Mouse (Mus musculus) lung, embryonic 15.5 days (tissue): ENCODE results near the gene Lmx1a. TPM values are rescaled to one million over a fixed set of nuclear protein-coding genes. Genes with fewer than 3 reads are reported as not detected.

Source experiments
- ATAC-seq: fragments of 200-750 bp; cut with Nextera tagmentation; 2 replicates; pipeline ENCODE4 v1.8.0; 2017; ENCODE audit warnings: moderate number of reproducible peaks, borderline replicate concordance; ENCODE audit not compliant: low FRiP score, low TSS enrichment; ENCODE audit errors: extremely low read depth
- H3K27ac ChIP-seq: fragments of 300-500 bp; sonication (generic); 2 replicates; pipeline ENCODE4 v1.5.1; 2015; ENCODE audit warnings: moderate library complexity, mild to moderate bottlenecking, inconsistent platforms
- H3K27me3 ChIP-seq: fragments of 300-500 bp; sonication (generic); 2 replicates; pipeline ENCODE4 v1.6.1; 2015; ENCODE audit warnings: inconsistent platforms
- H3K36me3 ChIP-seq: fragments of 300-500 bp; sonication (generic); 2 replicates; pipeline ENCODE4 v1.6.1; 2015; ENCODE audit warnings: inconsistent platforms
- H3K4me1 ChIP-seq: fragments of 300-500 bp; sonication (generic); 2 replicates; pipeline ENCODE4 v1.6.1; 2015; ENCODE audit warnings: inconsistent platforms
- H3K4me2 ChIP-seq: fragments of 300-500 bp; sonication (generic); 2 replicates; pipeline ENCODE4 v1.6.1; 2015; ENCODE audit warnings: inconsistent platforms, mild to moderate bottlenecking, moderate library complexity
- H3K4me3 ChIP-seq: fragments of 300-500 bp; sonication (generic); 2 replicates; pipeline ENCODE4 v1.5.1; 2015; ENCODE audit warnings: mild to moderate bottlenecking, inconsistent platforms
- H3K9ac ChIP-seq: fragments of 300-500 bp; sonication (generic); 2 replicates; pipeline ENCODE4 v1.6.1; 2015; ENCODE audit warnings: inconsistent platforms
- H3K9me3 ChIP-seq: fragments of 300-500 bp; sonication (generic); 2 replicates; pipeline ENCODE4 v1.6.1; 2016; ENCODE audit warnings: inconsistent platforms
- WGBS: fragments of 180-500 bp; shearing (Covaris S2); methylation state at CpG from one replicate; pipeline ENCODE4 v1.1.7; 2015; 5-methylcytosine and 5-hydroxymethylcytosine counted together
- polyA plus RNA-seq: library from polyadenylated mRNA; unstranded; fragments of >200 nt; fragmentation: Nextera tagmentation; extraction: Ambion mirVana; gene quantifications from 2 replicates; pipeline ENCODE4 v1.2.1, GENCODE M21; 2015

Lmx1a gene
- polyA plus RNA-seq, 1 experiment from 2014 or later = not detected

- peaks cover 62% of the 10 kb centered on the region for H3K27me3 ChIP-seq
These were observed 10.7 kb downstream of the Lmx1a start for GRCm38 (mm10) chr1:167699706-167700105.

DNA sequence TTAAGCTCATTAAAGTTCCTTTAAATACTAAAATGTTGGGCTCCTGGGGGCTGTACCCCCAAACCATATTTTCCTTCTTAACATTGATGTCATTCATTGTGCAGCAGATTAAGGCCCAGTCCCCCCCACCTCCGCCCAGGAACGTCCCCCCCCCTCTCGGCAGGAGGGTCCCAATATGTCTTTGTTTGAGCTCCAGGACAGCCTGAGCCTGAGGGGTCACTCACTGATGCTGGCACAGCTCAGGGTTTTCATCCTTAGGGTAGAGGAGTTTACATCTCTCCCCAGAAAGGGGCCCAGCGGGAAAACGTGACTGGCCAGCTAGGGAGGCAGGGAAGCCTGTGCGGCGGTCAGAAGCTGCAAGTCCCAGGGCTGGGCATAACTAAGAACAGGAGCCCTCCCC, 11.2 kb downstream of the Lmx1a start:
- Histone ChIP-seq H3K4me3 (no peak overlapping the region), H3K9ac (no peak overlapping the region), H3K9me3 (no peaks in the 10 kb centered on the region), H3K27ac (no peak overlapping the region), H3K4me1 (no peaks in the 10 kb centered on the region), H3K27me3 (peaks cover 57% of the 10 kb centered on the region), H3K36me3 (no peaks in the 10 kb centered on the region), H3K4me2 (no peak overlapping the region)
- ATAC-seq = no peak
- WGBS = 27% methylated on average over 7 of the region's 7 CpGs

More at GRCm38 (mm10) chr1:167699706-167700105, 10.7 kb downstream of the Lmx1a start:
- Histone ChIP-seq H3K9me3 (no peaks in the 10 kb centered on the region), H3K4me2 (no peak overlapping the region), H3K4me3 (no peak overlapping the region), H3K9ac (no peak overlapping the region), H3K36me3 (no peaks in the 10 kb centered on the region), H3K27ac (no peak overlapping the region), H3K4me1 (no peaks in the 10 kb centered on the region)
- ATAC-seq = no peak
- 61% methylated on average over 6 of the region's 6 CpGs for WGBS

GRCm38 (mm10) chr1:167705527-167705926, 16.5 kb downstream of the Lmx1a start:
- WGBS = 76% methylated on average over 7 of the region's 7 CpGs
- no peak overlapping the region for H3K9ac ChIP-seq
- H3K9me3 ChIP-seq = no peaks in the 10 kb centered on the region
- no peaks in the 10 kb centered on the region for H3K36me3 ChIP-seq
- ATAC-seq = no peak
- no peaks in the 10 kb centered on the region for H3K4me1 ChIP-seq
- no peak overlapping the region for H3K4me3 ChIP-seq
- no peak overlapping the region for H3K27ac ChIP-seq
- no peak overlapping the region for H3K4me2 ChIP-seq
- H3K27me3 ChIP-seq = peaks cover 9% of the 10 kb centered on the region; the same call in 1 of the 2 replicates

- ATAC-seq = no peak
- Histone ChIP-seq H3K9ac (no peak overlapping the region), H3K4me3 (no peak overlapping the region), H3K4me2 (no peak overlapping the region), H3K36me3 (no peaks in the 10 kb centered on the region), H3K27ac (no peak overlapping the region), H3K9me3 (no peaks in the 10 kb centered on the region), H3K4me1 (no peaks in the 10 kb centered on the region), H3K27me3 (no peaks in the 10 kb centered on the region)
- 41% methylated on average over 5 of the region's 5 CpGs for WGBS
These were observed 19.7 kb downstream of the Lmx1a start for GRCm38 (mm10) chr1:167708761-167709160.

DNA sequence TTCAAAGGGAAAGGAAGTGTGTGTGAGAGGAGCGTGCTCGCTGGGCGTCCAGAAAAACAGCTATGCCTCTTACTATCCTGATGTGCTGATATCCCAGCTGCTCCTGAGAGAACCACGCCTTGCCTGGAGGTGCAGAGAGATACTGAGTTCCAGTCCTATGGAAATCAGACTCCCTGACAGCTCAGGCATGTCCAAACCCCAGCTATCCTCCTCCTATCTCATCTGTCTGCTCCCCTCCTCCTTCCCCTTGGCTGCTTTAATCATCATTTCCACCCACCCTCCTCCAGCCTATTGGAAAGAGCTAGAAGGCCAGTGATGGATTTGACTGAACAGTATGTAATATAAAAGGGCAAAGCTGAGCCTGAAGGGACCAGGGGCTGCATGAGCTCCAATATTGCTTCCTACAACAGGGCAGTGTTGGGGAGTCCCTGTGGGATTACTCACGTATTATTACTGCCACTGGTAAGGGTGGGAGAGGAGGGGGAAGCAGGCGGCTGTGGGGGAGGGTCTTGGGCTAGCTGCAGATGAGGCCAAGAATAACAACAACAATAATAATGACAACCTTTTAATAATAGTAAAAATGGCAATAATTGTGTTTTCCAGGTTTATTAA, 26.8 kb downstream of the Lmx1a start:
- Histone ChIP-seq H3K27me3 (no peaks in the 10 kb centered on the region), H3K9ac (no peak overlapping the region), H3K4me3 (no peak overlapping the region), H3K27ac (no peak overlapping the region), H3K36me3 (no peaks in the 10 kb centered on the region), H3K4me2 (no peak overlapping the region), H3K9me3 (no peaks in the 10 kb centered on the region), H3K4me1 (no peaks in the 10 kb centered on the region)
- WGBS = 57% methylated on average over 6 of the region's 6 CpGs
- ATAC-seq = no peak

DNA sequence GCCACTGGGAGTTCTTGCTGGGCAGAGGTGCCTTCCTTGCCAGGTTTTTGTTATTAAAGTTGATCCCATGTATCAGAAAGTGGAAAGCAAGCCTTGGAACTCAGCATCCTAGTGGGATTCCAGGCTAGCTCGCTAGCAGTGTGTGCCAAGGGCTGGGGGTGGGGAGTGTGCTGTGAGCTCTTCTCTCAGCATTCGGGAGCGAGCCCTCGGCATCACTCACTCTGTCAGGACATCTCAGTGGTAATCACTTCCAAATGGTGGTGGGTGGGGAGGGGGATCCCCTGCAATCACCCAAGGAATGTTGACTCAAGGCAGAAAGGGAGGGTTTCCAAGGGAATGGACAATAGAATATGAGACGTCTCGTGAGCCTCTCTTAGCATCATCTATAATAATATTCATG, 45.4 kb downstream of the Lmx1a start:
- no peak overlapping the region for H3K4me2 ChIP-seq
- H3K4me3 ChIP-seq = no peak overlapping the region
- 9% methylated on average over 6 of the region's 6 CpGs for WGBS
- H3K36me3 ChIP-seq = no peaks in the 10 kb centered on the region
- no peaks in the 10 kb centered on the region for H3K4me1 ChIP-seq
- no peaks in the 10 kb centered on the region for H3K9me3 ChIP-seq
- H3K27me3 ChIP-seq = no peaks in the 10 kb centered on the region
- no peak for ATAC-seq
- no peak overlapping the region for H3K9ac ChIP-seq
- no peak overlapping the region for H3K27ac ChIP-seq

GRCm38 (mm10) chr1:167736793-167737192, 47.8 kb downstream of the Lmx1a start:
- no peaks in the 10 kb centered on the region for H3K27me3 ChIP-seq
- H3K4me3 ChIP-seq = no peak overlapping the region
- 59% methylated on average over 3 of the region's 3 CpGs for WGBS
- no peak for ATAC-seq
- no peak overlapping the region for H3K9ac ChIP-seq
- no peak overlapping the region for H3K4me2 ChIP-seq
- H3K27ac ChIP-seq = no peak overlapping the region
- H3K4me1 ChIP-seq = no peaks in the 10 kb centered on the region
- no peaks in the 10 kb centered on the region for H3K36me3 ChIP-seq
- H3K9me3 ChIP-seq = no peaks in the 10 kb centered on the region

- Histone ChIP-seq H3K4me3 (no peak overlapping the region), H3K36me3 (no peaks in the 10 kb centered on the region), H3K27ac (no peak overlapping the region), H3K4me2 (no peak overlapping the region), H3K4me1 (no peaks in the 10 kb centered on the region), H3K9me3 (no peaks in the 10 kb centered on the region), H3K27me3 (no peaks in the 10 kb centered on the region), H3K9ac (no peak overlapping the region)
- no peak for ATAC-seq
- 64% methylated on average over 7 of the region's 7 CpGs for WGBS
These were observed 50.2 kb downstream of the Lmx1a start for GRCm38 (mm10) chr1:167739286-167739685.

GRCm38 (mm10) chr1:167746676-167747075, 57.6 kb downstream of the Lmx1a start:
- Histone ChIP-seq H3K9me3 (no peaks in the 10 kb centered on the region), H3K27ac (no peak overlapping the region), H3K4me1 (no peaks in the 10 kb centered on the region), H3K36me3 (no peaks in the 10 kb centered on the region), H3K4me3 (no peak overlapping the region), H3K9ac (no peak overlapping the region), H3K4me2 (no peak overlapping the region), H3K27me3 (no peaks in the 10 kb centered on the region)
- ATAC-seq = no peak
- WGBS = 36% methylated on average over 6 of the region's 6 CpGs

GRCm38 (mm10) chr1:167752661-167753060, 63.6 kb downstream of the Lmx1a start:
- Histone ChIP-seq H3K9me3 (no peaks in the 10 kb centered on the region), H3K36me3 (no peaks in the 10 kb centered on the region), H3K4me1 (peaks cover 5% of the 10 kb centered on the region; the same call in 1 of the 2 replicates), H3K9ac (no peak overlapping the region), H3K27ac (no peak overlapping the region), H3K4me2 (no peak overlapping the region), H3K4me3 (no peak overlapping the region), H3K27me3 (no peaks in the 10 kb centered on the region)
- WGBS = 57% methylated on average over 5 of the region's 5 CpGs
- no peak for ATAC-seq

GRCm38 (mm10) chr1:167754085-167754484, 65.0 kb downstream of the Lmx1a start:
- no peaks in the 10 kb centered on the region for H3K36me3 ChIP-seq
- H3K9ac ChIP-seq = no peak overlapping the region
- H3K9me3 ChIP-seq = no peaks in the 10 kb centered on the region
- no peak for ATAC-seq
- H3K27ac ChIP-seq = no peak overlapping the region
- H3K4me3 ChIP-seq = no peak overlapping the region
- H3K4me1 ChIP-seq = peaks cover 5% of the 10 kb centered on the region; the same call in 1 of the 2 replicates
- 62% methylated on average over 4 of the region's 4 CpGs for WGBS
- no peaks in the 10 kb centered on the region for H3K27me3 ChIP-seq
- no peak overlapping the region for H3K4me2 ChIP-seq

DNA sequence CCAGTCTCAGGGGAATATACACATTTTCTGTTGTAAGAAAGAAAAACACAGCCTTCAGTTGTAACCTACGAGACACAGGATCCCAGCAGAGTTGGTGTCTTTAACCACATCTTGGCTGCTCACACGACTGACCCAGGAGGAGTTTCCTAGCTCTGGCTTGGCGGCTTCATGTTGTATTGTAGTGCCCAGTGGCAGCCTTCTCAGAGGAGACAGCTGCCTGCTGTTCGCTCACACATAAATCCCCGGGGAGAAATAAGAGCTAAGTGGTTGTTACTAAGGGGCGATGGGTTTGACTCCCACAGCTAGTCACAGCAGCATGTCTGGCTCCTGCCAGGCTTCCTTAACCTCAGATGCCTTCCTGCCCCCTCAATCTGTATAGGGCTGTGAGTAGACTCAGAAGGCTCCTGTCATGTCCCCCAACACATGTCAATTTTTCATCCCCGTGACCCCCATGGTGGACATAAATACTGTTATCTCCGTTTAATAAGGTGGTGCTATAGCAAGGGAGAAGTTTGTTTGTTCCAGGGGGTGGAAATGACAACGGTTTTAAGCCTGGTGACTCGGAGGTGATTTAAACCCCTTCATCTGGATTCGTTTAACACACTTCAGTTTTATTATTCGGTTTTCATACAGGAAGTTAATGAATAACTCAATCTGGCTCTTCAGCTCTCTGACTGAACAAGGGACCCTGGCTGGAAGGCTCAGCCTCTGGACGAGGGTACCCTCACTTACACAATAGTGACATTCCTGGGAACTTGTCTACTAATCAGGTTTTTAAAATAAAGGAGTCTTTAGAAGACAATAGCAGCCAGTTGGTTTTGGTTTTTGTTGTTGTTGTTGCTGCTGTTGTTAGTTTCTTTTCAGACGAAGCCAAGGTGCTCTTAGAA, 65.8 kb downstream of the Lmx1a start:
- Histone ChIP-seq H3K9ac (no peak overlapping the region), H3K4me3 (no peak overlapping the region), H3K4me2 (no peak overlapping the region), H3K9me3 (no peaks in the 10 kb centered on the region), H3K27me3 (no peaks in the 10 kb centered on the region), H3K36me3 (no peaks in the 10 kb centered on the region), H3K27ac (no peak overlapping the region), H3K4me1 (peaks cover 5% of the 10 kb centered on the region; the same call in 1 of the 2 replicates)
- 11% methylated on average over 14 of the region's 14 CpGs for WGBS
- no peak for ATAC-seq
